Mouse (Mus musculus) limb, embryonic 15.5 days (tissue): ENCODE results near the gene Hadh. TPM values are rescaled to one million over a fixed set of nuclear protein-coding genes. Genes with fewer than 3 reads are reported as not detected.

Experiments
- polyA plus RNA-seq: library from polyadenylated mRNA; unstranded; fragments of >200 nt; fragmentation: Nextera tagmentation; extraction: Ambion mirVana; gene quantifications from 2 replicates; pipeline ENCODE4 v1.2.1, GENCODE M21; 2015

Gene Hadh
- polyA plus RNA-seq, 1 experiment from 2014 or later, result 113 TPM

Other genes with a start within 250 kb of the Hadh start
- gene Lef1, start 161.6 kb downstream of the Hadh start, polyA plus RNA-seq, result 36.5 and 37.1 TPM in 2 replicates
- gene Cyp2u1, start 31.1 kb upstream of the Hadh start, polyA plus RNA-seq, result 1.2 and 1.3 TPM in 2 replicates
- 22.3 and 24.3 TPM in 2 replicates for gene Sgms2, start 219.3 kb upstream of the Hadh start, polyA plus RNA-seq